ENCODE assay signal across 12 mouse cellular contexts in genomic region chr12:102740285-102740684, GRCm38 (mm10). TPM values are rescaled to one million over a fixed set of nuclear protein-coding genes. Genes with fewer than 3 reads are reported as not detected.
DNase-seq lines count a peak whose midpoint lies in the region; ATAC-seq and TF ChIP-seq lines count a peak whose summit lies in the region.
"Had no signal": no experiment of that assay in that cellular context is flagged by ENCODE, and none has a peak within 500 bp of the region (broad histone marks: within the 10 kb centered on the region; RNA-seq: fewer than 3 reads in every experiment).

No protein-coding gene starts in this region.

- H3K27me3 ChIP-seq in kidney, adult 2 months (replicated peaks; ENCODE audit: control insufficient read depth, insufficient read depth, low read length), result no peaks in the 10 kb centered on the region
- H3K27me3 ChIP-seq in kidney, embryonic 15.5 days, result no peaks in the 10 kb centered on the region
- no peaks in the 10 kb centered on the region for H3K27me3 ChIP-seq in forebrain, embryonic 13.5 days
- H3K27me3 ChIP-seq: neural tube, embryonic 13.5 days had no signal

- DNase-seq in CD4-positive, CD25-positive, alpha-beta regulatory T cell, adult 2 months (ENCODE audit: low read depth, low spot score), result peak; percentile 72
- no peak for DNase-seq in kidney, adult 2 months
- peak; percentile 56 for DNase-seq in thymus, postnatal 0 days (ENCODE audit: low spot score)
- no peak for DNase-seq in thymus, postnatal 36 days
- no peak for DNase-seq in left cerebral cortex, postnatal 10 days (ENCODE audit: extremely low spot score in 1 of 2, low spot score in 2 of 2)
- DNase-seq: layer of hippocampus, postnatal 36 days had no signal

- no peak for ATAC-seq in CD4-positive, CD25-positive, alpha-beta regulatory T cell, adult 4 months
- no peak for ATAC-seq in kidney, embryonic 15.5 days (replicated peaks; ENCODE audit: low FRiP score)
- no peak for ATAC-seq in forebrain, embryonic 13.5 days

- 66% methylated on average over 3 of the region's 3 CpGs for WGBS in kidney, adult 2 months
- 70% methylated on average over 3 of the region's 3 CpGs for WGBS in kidney, embryonic 15.5 days
- 70% methylated on average over 3 of the region's 3 CpGs for WGBS in forebrain, embryonic 13.5 days

- peak; percentile 32; the same call in 1 of the 2 replicates for TF ChIP-seq CTCF in kidney, adult 2 months (conservative IDR thresholded peaks at IDR 0.05; ENCODE audit: insufficient read depth, insufficient read length, low read depth, low read length)

- no peak overlapping the region for H3K4me2 ChIP-seq in kidney, embryonic 15.5 days
- H3K4me2 ChIP-seq in forebrain, embryonic 13.5 days, result no peak overlapping the region
- H3K4me2 ChIP-seq: neural tube, embryonic 13.5 days had no signal

- H3K9ac ChIP-seq in kidney, embryonic 15.5 days, result no peak overlapping the region
- no peak overlapping the region for H3K9ac ChIP-seq in forebrain, embryonic 13.5 days
- H3K9ac ChIP-seq: neural tube, embryonic 13.5 days had no signal

- H3K4me1 ChIP-seq in kidney, adult 2 months (ENCODE audit: control insufficient read depth, insufficient read depth, low read length), result peaks cover 8% of the 10 kb centered on the region
- H3K4me1 ChIP-seq in kidney, embryonic 15.5 days, result peaks cover 22% of the 10 kb centered on the region
- peaks cover 25% of the 10 kb centered on the region for H3K4me1 ChIP-seq in forebrain, embryonic 13.5 days

- H3K36me3 ChIP-seq in kidney, adult 2 months (ENCODE audit: control insufficient read depth, insufficient read depth, low read length), result no peaks in the 10 kb centered on the region
- H3K36me3 ChIP-seq in kidney, embryonic 15.5 days, result peaks cover 7% of the 10 kb centered on the region
- H3K36me3 ChIP-seq in forebrain, embryonic 13.5 days (ENCODE audit: poor library complexity, severe bottlenecking), result 0 out of 2 replicates have a peak, but pooled peaks cover 4% of the 10 kb centered on the region
- H3K36me3 ChIP-seq: neural tube, embryonic 13.5 days had no signal

- H3K27ac ChIP-seq in kidney, adult 2 months (ENCODE audit: insufficient read depth, low read depth, low read length), result no peak overlapping the region
- no peak overlapping the region for H3K27ac ChIP-seq in kidney, embryonic 15.5 days
- H3K27ac ChIP-seq in forebrain, embryonic 13.5 days, result no peak overlapping the region
- H3K27ac ChIP-seq: neural tube, embryonic 13.5 days had no signal

- intact Hi-C loops in left cerebral cortex, postnatal 10 days (cut with DNase I), result no loop called here

- H3K4me3 ChIP-seq in kidney, adult 2 months (ENCODE audit: insufficient read depth, low read depth, low read length), result no peak overlapping the region
- no peak overlapping the region for H3K4me3 ChIP-seq in kidney, embryonic 15.5 days (replicated peaks)
- no peak overlapping the region for H3K4me3 ChIP-seq in forebrain, embryonic 13.5 days
- H3K4me3 ChIP-seq: neural tube, embryonic 13.5 days had no signal

- no peak for TF ChIP-seq POLR2A in kidney, adult 2 months (IDR thresholded peaks at IDR 0.05; ENCODE audit: low read depth, low read length)

- H3K9me3 ChIP-seq in kidney, embryonic 15.5 days (replicated peaks), result no peaks in the 10 kb centered on the region
- H3K9me3 ChIP-seq in forebrain, embryonic 13.5 days (replicated peaks), result no peaks in the 10 kb centered on the region
- H3K9me3 ChIP-seq: neural tube, embryonic 13.5 days had no signal

RNA-seq across cellular contexts. Expression of gene Moap1, which starts 3.2 kb away (rescaled TPM):
- 1 to 10 TPM; 4.6 to 9.5 TPM for polyA plus RNA-seq in CD4-positive, CD25-positive, alpha-beta regulatory T cell, adult 4 months (2017; shearing (Covaris generic))
- polyA plus RNA-seq in kidney, adult 2 months (2012; rRNA removed), result 0.49 and 0.74 TPM in 2 replicates
- polyA plus RNA-seq in kidney, embryonic 15.5 days (2015; fragmentation: Nextera tagmentation; extraction: Ambion mirVana), result 24.5 and 25.4 TPM in 2 replicates
- polyA plus RNA-seq in thymus, postnatal 0 days (2015; fragmentation: Nextera tagmentation; extraction: Ambion mirVana), result 15.3 and 16.1 TPM in 2 replicates
- 10 to 100 TPM; 37.5 to 41.0 TPM for total RNA-seq in left cerebral cortex, postnatal 10 days (2021)
- 38.7 and 45.2 TPM in 2 replicates for polyA plus RNA-seq in forebrain, embryonic 13.5 days (2015; fragmentation: Nextera tagmentation; extraction: Ambion mirVana)

RNA-seq across cellular contexts. Expression of gene Tmem251, which starts 3.3 kb away (rescaled TPM):
- 1 to 10 TPM; 9.7 TPM for polyA plus RNA-seq in CD4-positive, CD25-positive, alpha-beta regulatory T cell, adult 4 months (2017; shearing (Covaris generic))
- polyA plus RNA-seq in kidney, adult 2 months (2012; rRNA removed), result 2.2 and 2.9 TPM in 2 replicates
- polyA plus RNA-seq in kidney, embryonic 15.5 days (2015; fragmentation: Nextera tagmentation; extraction: Ambion mirVana), result 10.0 and 10.8 TPM in 2 replicates
- polyA plus RNA-seq in thymus, postnatal 0 days (2015; fragmentation: Nextera tagmentation; extraction: Ambion mirVana), result 18.6 and 20.5 TPM in 2 replicates
- total RNA-seq in left cerebral cortex, postnatal 10 days (2021), result 1 to 10 TPM; 5.4 to 6.1 TPM
- polyA plus RNA-seq in forebrain, embryonic 13.5 days (2015; fragmentation: Nextera tagmentation; extraction: Ambion mirVana), result 12.4 and 14.3 TPM in 2 replicates

RNA-seq across cellular contexts. Expression of gene Gm28051, which starts 17.3 kb away (rescaled TPM):
- not detected for polyA plus RNA-seq in CD4-positive, CD25-positive, alpha-beta regulatory T cell, adult 4 months (2017; shearing (Covaris generic))
- polyA plus RNA-seq in kidney, adult 2 months (2012; rRNA removed), result not detected in 2 replicates
- not detected in 2 replicates for polyA plus RNA-seq in kidney, embryonic 15.5 days (2015; fragmentation: Nextera tagmentation; extraction: Ambion mirVana)
- polyA plus RNA-seq in thymus, postnatal 0 days (2015; fragmentation: Nextera tagmentation; extraction: Ambion mirVana), result not detected in 2 replicates
- total RNA-seq in left cerebral cortex, postnatal 10 days (2021), result not detected
- not detected in 2 replicates for polyA plus RNA-seq in forebrain, embryonic 13.5 days (2015; fragmentation: Nextera tagmentation; extraction: Ambion mirVana)
- total RNA-seq: adrenal gland, adult 18-20 months; layer of hippocampus, postnatal 36 days had no signal
- polyA plus RNA-seq: gonadal fat pad, adult 2 months; neural tube, embryonic 13.5 days had no signal

RNA-seq across cellular contexts. Expression of gene Gon7, which starts 17.3 kb away (rescaled TPM):
- 10 to 100 TPM; 27.3 to 32.2 TPM for polyA plus RNA-seq in CD4-positive, CD25-positive, alpha-beta regulatory T cell, adult 4 months (2017; shearing (Covaris generic))
- 9.3 and 10.4 TPM in 2 replicates for polyA plus RNA-seq in kidney, adult 2 months (2012; rRNA removed)
- 33.7 and 38.7 TPM in 2 replicates for polyA plus RNA-seq in kidney, embryonic 15.5 days (2015; fragmentation: Nextera tagmentation; extraction: Ambion mirVana)
- 28.4 and 31.8 TPM in 2 replicates for polyA plus RNA-seq in thymus, postnatal 0 days (2015; fragmentation: Nextera tagmentation; extraction: Ambion mirVana)
- total RNA-seq in left cerebral cortex, postnatal 10 days (2021), result 10 to 100 TPM; 10.9 to 15.4 TPM
- 48.1 and 54.9 TPM in 2 replicates for polyA plus RNA-seq in forebrain, embryonic 13.5 days (2015; fragmentation: Nextera tagmentation; extraction: Ambion mirVana)

RNA-seq across cellular contexts. Expression of gene Ubr7, which starts 17.5 kb away (rescaled TPM):
- polyA plus RNA-seq in CD4-positive, CD25-positive, alpha-beta regulatory T cell, adult 4 months (2017; shearing (Covaris generic)), result 10 to 100 TPM; 19.5 to 21.7 TPM
- polyA plus RNA-seq in kidney, adult 2 months (2012; rRNA removed), result 12.2 and 14.8 TPM in 2 replicates
- polyA plus RNA-seq in kidney, embryonic 15.5 days (2015; fragmentation: Nextera tagmentation; extraction: Ambion mirVana), result 42.4 and 44.5 TPM in 2 replicates
- polyA plus RNA-seq in thymus, postnatal 0 days (2015; fragmentation: Nextera tagmentation; extraction: Ambion mirVana), result 35.4 and 39.9 TPM in 2 replicates
- total RNA-seq in left cerebral cortex, postnatal 10 days (2021), result 10 to 100 TPM; 32.3 to 35.0 TPM
- polyA plus RNA-seq in forebrain, embryonic 13.5 days (2015; fragmentation: Nextera tagmentation; extraction: Ambion mirVana), result 48.6 and 53.6 TPM in 2 replicates

Comparison
In these comparisons a context has a peak if more than half of its experiments do, and no peak if none do; other contexts are left out.
1. DNase-seq: peak in CD4-positive, CD25-positive, alpha-beta regulatory T cell, adult 2 months (single experiment) and thymus, postnatal 0 days (single experiment); none in kidney, adult 2 months (single experiment), thymus, postnatal 36 days (0 of 2) and left cerebral cortex, postnatal 10 days (0 of 2).